ENCODE assay signal across 13 mouse cellular contexts in genomic region chr19:7091448-7092050, GRCm38 (mm10). TPM values are rescaled to one million over a fixed set of nuclear protein-coding genes. Genes with fewer than 3 reads are reported as not detected.
DNase-seq lines count a peak whose midpoint lies in the region; ATAC-seq and TF ChIP-seq lines count a peak whose summit lies in the region.
"Had no signal": no experiment of that assay in that cellular context is flagged by ENCODE, and none has a peak within 500 bp of the region (broad histone marks: within the 10 kb centered on the region; RNA-seq: fewer than 3 reads in every experiment).

No protein-coding gene starts in this region.

- WGBS in forebrain, embryonic 10.5 days = 66% methylated on average over 10 of the region's 10 CpGs
- 46% methylated on average over 10 of the region's 10 CpGs for WGBS in hindbrain, embryonic 12.5 days
- 26% methylated on average over 10 of the region's 10 CpGs for WGBS in midbrain, embryonic 15.5 days

- peak; percentile 10; the same call in 1 of the 2 replicates for ATAC-seq in hindbrain, embryonic 12.5 days (ENCODE audit: low FRiP score)
- ATAC-seq in midbrain, embryonic 15.5 days (replicated peaks) = no peak

- H3K27me3 ChIP-seq in forebrain, embryonic 10.5 days (ENCODE audit: poor library complexity, severe bottlenecking) = peaks cover 69% of the 10 kb centered on the region
- peaks cover 39% of the 10 kb centered on the region for H3K27me3 ChIP-seq in hindbrain, embryonic 12.5 days
- peaks cover 11% of the 10 kb centered on the region; the same call in 1 of the 2 replicates for H3K27me3 ChIP-seq in midbrain, embryonic 15.5 days (replicated peaks)

- no peaks in the 10 kb centered on the region for H3K9me3 ChIP-seq in forebrain, embryonic 10.5 days
- no peaks in the 10 kb centered on the region for H3K9me3 ChIP-seq in hindbrain, embryonic 12.5 days (replicated peaks)
- H3K9me3 ChIP-seq in midbrain, embryonic 15.5 days = no peaks in the 10 kb centered on the region

- H3K4me1 ChIP-seq in forebrain, embryonic 10.5 days = peaks cover 85% of the 10 kb centered on the region
- peaks cover 66% of the 10 kb centered on the region for H3K4me1 ChIP-seq in hindbrain, embryonic 12.5 days
- H3K4me1 ChIP-seq in midbrain, embryonic 15.5 days = peaks cover 66% of the 10 kb centered on the region

- no peak for TF ChIP-seq CTCF in layer of hippocampus, adult 2 months (conservative IDR thresholded peaks at IDR 0.05)

- H3K27ac ChIP-seq in layer of hippocampus, adult 2 months = 0 out of 2 replicates have a peak overlapping the region, but pooled peaks have one; percentile 14
- H3K27ac ChIP-seq in forebrain, embryonic 10.5 days = peak overlapping the region; percentile 72
- H3K27ac ChIP-seq in hindbrain, embryonic 12.5 days = peak overlapping the region; percentile 77
- H3K27ac ChIP-seq in midbrain, embryonic 15.5 days = peak overlapping the region; percentile 76

- peaks cover 12% of the 10 kb centered on the region for H3K36me3 ChIP-seq in forebrain, embryonic 10.5 days (replicated peaks)
- peaks cover 4% of the 10 kb centered on the region; the same call in 1 of the 2 replicates for H3K36me3 ChIP-seq in hindbrain, embryonic 12.5 days
- no peaks in the 10 kb centered on the region for H3K36me3 ChIP-seq in midbrain, embryonic 15.5 days (replicated peaks)

- no peak overlapping the region for H3K4me3 ChIP-seq in layer of hippocampus, adult 2 months
- no peak overlapping the region for H3K4me3 ChIP-seq in forebrain, embryonic 10.5 days
- no peak overlapping the region for H3K4me3 ChIP-seq in hindbrain, embryonic 12.5 days
- no peak overlapping the region for H3K4me3 ChIP-seq in midbrain, embryonic 15.5 days

- no peak for DNase-seq in layer of hippocampus, adult 2 months (ENCODE audit: low spot score in 2 of 2)
- no peak for DNase-seq in layer of hippocampus, adult 9-11 months
- DNase-seq in forebrain, embryonic 10.5 days (ENCODE audit: extremely low spot score, low spot score) = no peak
- no peak for DNase-seq in embryo, embryonic 10 days (ENCODE audit: low spot score)
- DNase-seq in adrenal gland, adult 8-10 months = no peak
- DNase-seq: cerebellum, postnatal 36 days; heart, adult 11 months; kidney, adult 9 months; lung, adult 2 months; right cerebral cortex, postnatal 25 days had no signal

- no peak overlapping the region for H3K4me2 ChIP-seq in hindbrain, embryonic 12.5 days (replicated peaks)
- H3K4me2 ChIP-seq in midbrain, embryonic 15.5 days = no peak overlapping the region

- H3K9ac ChIP-seq in hindbrain, embryonic 12.5 days = 0 out of 2 replicates have a peak overlapping the region, but pooled peaks have one; percentile 24
- no peak overlapping the region for H3K9ac ChIP-seq in midbrain, embryonic 15.5 days

RNA-seq across cellular contexts. Expression of gene Flrt1, which starts 14.0 kb away (rescaled TPM):
- total RNA-seq in layer of hippocampus, adult 2 months (2021) = 10 to 100 TPM; 17.9 to 19.5 TPM
- 4.0 and 4.8 TPM in 2 replicates for polyA plus RNA-seq in forebrain, embryonic 10.5 days (2016; fragmentation: Nextera tagmentation; extraction: Ambion mirVana)
- polyA plus RNA-seq in hindbrain, embryonic 12.5 days (2016; fragmentation: Nextera tagmentation; extraction: Ambion mirVana) = 5.5 and 6.6 TPM in 2 replicates
- 12.2 and 12.5 TPM in 2 replicates for polyA plus RNA-seq in midbrain, embryonic 15.5 days (2015; fragmentation: Nextera tagmentation; extraction: Ambion mirVana)
- total RNA-seq in adrenal gland, adult 8-10 months (2022) = 10 to 100 TPM in 2 of 4 experiments, 1 to 10 TPM in 2; 2.9 to 27.5 (median 14.8) TPM
- total RNA-seq: CH12.LX had no signal

RNA-seq across cellular contexts. Expression of gene Macrod1, which starts 34.9 kb away (rescaled TPM):
- 10 to 100 TPM; 20.3 to 22.4 TPM for total RNA-seq in layer of hippocampus, adult 2 months (2021)
- 3.7 and 3.9 TPM in 2 replicates for polyA plus RNA-seq in forebrain, embryonic 10.5 days (2016; fragmentation: Nextera tagmentation; extraction: Ambion mirVana)
- polyA plus RNA-seq in hindbrain, embryonic 12.5 days (2016; fragmentation: Nextera tagmentation; extraction: Ambion mirVana) = 5.6 TPM in 2 replicates
- 5.6 and 6.0 TPM in 2 replicates for polyA plus RNA-seq in midbrain, embryonic 15.5 days (2015; fragmentation: Nextera tagmentation; extraction: Ambion mirVana)
- total RNA-seq in adrenal gland, adult 8-10 months (2022) = 10 to 100 TPM; 27.7 to 64.8 (median 40.3) TPM
- total RNA-seq: CH12.LX had no signal

RNA-seq across cellular contexts. Expression of gene Stip1, which starts 51.8 kb away (rescaled TPM):
- 100 to 1,000 TPM; 179 to 195 TPM for total RNA-seq in layer of hippocampus, adult 2 months (2021)
- polyA plus RNA-seq in forebrain, embryonic 10.5 days (2016; fragmentation: Nextera tagmentation; extraction: Ambion mirVana) = 456 and 486 TPM in 2 replicates
- 267 and 269 TPM in 2 replicates for polyA plus RNA-seq in hindbrain, embryonic 12.5 days (2016; fragmentation: Nextera tagmentation; extraction: Ambion mirVana)
- polyA plus RNA-seq in midbrain, embryonic 15.5 days (2015; fragmentation: Nextera tagmentation; extraction: Ambion mirVana) = 214 and 230 TPM in 2 replicates
- total RNA-seq in adrenal gland, adult 8-10 months (2022) = 100 to 1,000 TPM; 129 to 273 (median 162) TPM

Comparison
In these comparisons a context has a peak if more than half of its experiments do, and no peak if none do; other contexts are left out.
1. H3K27ac ChIP-seq: peak in every context shown above with its lines; median percentile 77 in hindbrain, embryonic 12.5 days; 76 in midbrain, embryonic 15.5 days; 72 in forebrain, embryonic 10.5 days; 14 in layer of hippocampus, adult 2 months.